Mouse (Mus musculus): ENCODE measurements at regions not wholly inside any gene's neighbourhood (a gene's known extent, or its start where the extent isn't known, plus 50 kb on each side); places are given as distances from the start of the nearest gene placed in this dataset.
"Not testable (repeated sequence)": the region's sequence is repeated elsewhere in the genome, so short reads cannot be mapped to it uniquely, and the experiment has no call there.

- no peak for DNase-seq
Measured at GRCm38 (mm10) chr2:135525779-135526178, 133.0 kb upstream of the Plcb4 start.

- DNase-seq: no peak
Measured at GRCm38 (mm10) chr2:135529619-135530018, 129.2 kb upstream of the Plcb4 start.

- no peak for DNase-seq
Measured at GRCm38 (mm10) chr2:135536303-135536871, 122.4 kb upstream of the Plcb4 start.

GRCm38 (mm10) chr2:135538022-135538421 lies 120.8 kb upstream of the Plcb4 start:
- no peak for DNase-seq

GRCm38 (mm10) chr2:135541058-135541457 lies 117.8 kb upstream of the Plcb4 start:
- peak; percentile 56 for DNase-seq

- DNase-seq: no peak
Measured at GRCm38 (mm10) chr2:135541930-135542329, 116.9 kb upstream of the Plcb4 start.

GRCm38 (mm10) chr2:135544882-135545281 lies 113.9 kb upstream of the Plcb4 start:
- no peak for DNase-seq

GRCm38 (mm10) chr2:135547966-135548365 lies 110.8 kb upstream of the Plcb4 start:
- DNase-seq: no peak

- DNase-seq: no peak
Measured at GRCm38 (mm10) chr2:135553031-135553430, 105.8 kb upstream of the Plcb4 start.

GRCm38 (mm10) chr2:135558026-135558425 lies 100.8 kb upstream of the Plcb4 start:
- DNase-seq: not testable (repeated sequence)

GRCm38 (mm10) chr2:135559328-135559727 lies 99.5 kb upstream of the Plcb4 start:
- DNase-seq: no peak

- DNase-seq: no peak
Measured at GRCm38 (mm10) chr2:135559933-135560710, 98.7 kb upstream of the Plcb4 start.

GRCm38 (mm10) chr2:135560856-135561255 lies 98.0 kb upstream of the Plcb4 start:
- no peak for DNase-seq

- DNase-seq: no peak
Measured at GRCm38 (mm10) chr2:135561716-135562115, 97.1 kb upstream of the Plcb4 start.

GRCm38 (mm10) chr2:135562140-135562890 lies 96.5 kb upstream of the Plcb4 start:
- peak; percentile 55 for DNase-seq

- no peak for DNase-seq
Measured at GRCm38 (mm10) chr2:135564231-135564630, 94.6 kb upstream of the Plcb4 start.

GRCm38 (mm10) chr2:135568350-135568749 lies 90.5 kb upstream of the Plcb4 start:
- DNase-seq: no peak

GRCm38 (mm10) chr2:135571599-135571998 lies 87.2 kb upstream of the Plcb4 start:
- no peak for DNase-seq

GRCm38 (mm10) chr2:135577228-135577627 lies 81.6 kb upstream of the Plcb4 start:
- no peak for DNase-seq

GRCm38 (mm10) chr2:135578135-135578534 lies 80.7 kb upstream of the Plcb4 start:
- no peak for DNase-seq

GRCm38 (mm10) chr2:135579514-135579913 lies 79.3 kb upstream of the Plcb4 start:
- no peak for DNase-seq

GRCm38 (mm10) chr2:135580051-135580450 lies 78.8 kb upstream of the Plcb4 start:
- DNase-seq: no peak

GRCm38 (mm10) chr2:135582341-135582740 lies 76.5 kb upstream of the Plcb4 start:
- DNase-seq: no peak

GRCm38 (mm10) chr2:135606306-135606705 lies 52.5 kb upstream of the Plcb4 start:
- no peak for DNase-seq

Measured in cerebellum, adult 8-10 months (tissue).